Mouse (Mus musculus): ENCODE data around the gene Zfp365.

Gene Zfp365

DNA sequence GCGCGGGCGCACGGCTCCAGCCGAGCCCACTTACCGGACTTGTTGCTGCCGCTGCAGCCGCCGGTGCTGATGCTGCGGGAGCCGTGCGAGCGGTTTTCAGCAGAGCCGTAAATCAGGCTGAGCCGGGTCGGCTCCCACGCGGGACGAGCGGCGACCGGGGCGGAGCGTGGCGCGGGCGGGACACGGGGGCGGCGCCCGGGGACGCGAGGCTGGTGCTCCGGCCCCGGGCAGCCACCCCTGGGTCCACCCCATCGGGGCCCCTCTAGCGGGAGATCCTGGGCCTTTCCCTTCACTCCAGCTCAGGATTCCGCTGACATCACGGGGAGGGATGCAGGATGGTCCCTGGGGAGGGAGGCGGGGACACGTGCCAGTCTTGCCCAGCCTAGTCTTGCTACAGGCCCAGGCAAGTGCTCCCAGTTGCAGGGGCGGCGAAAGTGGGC is at the start of gene Zfp365:
TSS of gene Zfp365 (minus strand) at position 326 of the 440 bp plus-strand sequence.
- in situ Hi-C loops (cut with MboI, MseI) = no loop called here

DNA sequence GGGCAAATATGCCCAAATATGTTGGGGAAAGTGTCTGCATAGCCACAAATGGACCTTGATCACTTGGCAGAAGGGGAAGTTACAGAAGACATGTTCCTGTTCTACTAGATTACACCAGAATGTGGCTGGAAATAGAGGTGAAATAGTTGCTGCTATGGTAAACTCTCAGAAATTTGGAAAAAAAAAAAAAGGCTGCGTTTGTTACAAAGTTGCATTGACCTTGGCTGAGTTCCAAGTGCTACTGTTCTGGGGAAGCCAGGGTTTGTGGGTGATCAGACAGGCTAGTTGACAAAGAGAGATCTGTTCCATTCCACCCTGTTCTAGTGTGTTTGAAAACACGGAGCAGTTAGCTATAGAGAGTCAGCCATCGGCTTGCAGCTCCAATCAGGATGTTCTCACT is 47.5 kb upstream of the Zfp365 start:
- in situ Hi-C loops (cut with MboI, MseI) = no loop called here

DNA sequence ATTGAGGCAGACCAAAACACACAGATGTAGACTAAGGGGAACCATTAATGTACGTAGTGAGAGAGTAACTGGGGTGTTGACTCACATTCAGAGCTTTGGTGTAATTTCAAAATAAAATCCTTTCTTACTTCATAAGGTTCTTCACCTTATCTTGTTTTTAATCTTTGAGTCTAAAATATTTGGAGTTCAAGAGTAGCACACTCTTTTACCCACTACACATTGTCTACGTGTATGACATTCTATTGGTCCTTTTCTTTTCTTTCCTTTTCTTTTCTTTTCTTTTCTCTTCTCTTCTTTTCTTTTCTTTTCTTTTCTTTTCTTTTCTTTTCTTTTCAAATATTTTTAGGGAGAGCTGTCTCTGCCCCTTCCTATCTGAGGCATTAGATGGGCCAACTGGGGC is 43.5 kb upstream of the Zfp365 start:
- in situ Hi-C loops (cut with MboI, MseI) = no loop called here

DNA sequence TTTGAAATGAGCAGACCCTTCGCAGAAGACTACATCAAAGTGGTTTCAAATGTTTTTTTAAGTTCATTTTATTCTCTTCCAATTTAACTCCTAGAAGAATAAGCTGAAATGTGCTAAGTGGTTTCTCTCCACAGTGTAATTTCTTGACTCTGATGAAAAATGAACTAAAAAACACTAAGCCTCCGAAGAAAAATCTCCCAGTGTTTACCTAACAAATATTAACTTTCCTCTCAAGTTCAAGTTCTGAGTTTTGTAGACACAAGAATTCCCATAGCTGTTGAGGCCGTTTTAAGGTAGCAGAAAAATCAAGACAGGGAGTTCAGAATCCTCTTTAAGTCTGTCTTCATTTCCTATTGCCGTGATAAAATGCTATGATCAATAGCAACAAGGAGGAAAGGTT is 39.2 kb upstream of the Zfp365 start:
- in situ Hi-C loops (cut with MboI, MseI) = no loop called here

DNA sequence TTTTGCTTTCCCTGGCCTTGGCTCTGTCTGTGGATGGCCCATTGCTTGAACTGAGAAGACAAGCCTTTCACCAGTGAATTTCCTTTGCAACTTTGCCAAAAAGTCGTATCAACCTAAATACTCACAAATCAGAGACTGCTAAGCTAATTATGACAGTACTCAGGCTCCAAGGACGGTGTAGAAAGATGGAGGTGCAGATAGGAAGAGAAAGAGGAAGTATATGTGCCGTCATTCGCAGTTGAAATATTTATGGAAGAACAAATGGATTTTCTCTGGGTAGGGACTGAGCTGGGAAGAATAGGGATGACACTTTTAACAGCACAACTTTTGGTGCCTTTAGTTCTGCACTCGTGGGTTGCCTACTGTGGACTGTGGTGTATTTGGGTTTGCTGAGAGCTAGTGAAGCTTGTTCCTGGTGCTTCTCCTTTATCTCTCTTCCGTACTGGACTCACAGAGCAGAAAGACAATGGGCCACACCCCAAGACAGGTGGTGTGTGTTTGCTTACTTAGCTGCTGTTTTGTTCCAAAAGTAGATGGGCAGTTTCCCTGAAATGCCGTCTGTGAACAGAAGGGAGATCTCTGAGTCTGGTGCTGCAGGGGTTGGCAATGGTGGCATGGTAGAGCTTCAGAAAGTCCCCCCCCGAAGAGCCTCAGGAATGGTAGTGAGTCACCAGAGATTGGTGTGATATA is 37.7 kb upstream of the Zfp365 start:
- in situ Hi-C loops (cut with MboI, MseI) = no loop called here

DNA sequence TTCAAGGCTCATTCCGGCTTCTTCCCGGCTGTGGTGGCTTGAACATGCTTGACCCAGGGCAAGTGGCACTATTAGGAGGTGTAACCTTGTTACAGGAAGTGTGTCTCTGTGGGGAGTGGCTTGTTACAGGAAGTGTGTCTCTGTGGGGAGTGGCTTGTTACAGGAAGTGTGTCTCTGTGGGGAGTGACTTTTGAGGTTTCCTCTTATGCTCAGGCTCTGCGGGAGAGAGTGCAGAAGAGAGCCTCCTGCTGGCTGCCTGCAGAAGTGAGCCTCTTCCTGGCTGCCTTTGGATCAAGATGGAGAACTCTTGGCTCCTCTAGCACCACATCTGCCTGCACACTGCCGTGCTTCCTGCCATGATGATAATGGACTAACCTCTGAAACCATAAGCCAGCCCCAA is 31.1 kb upstream of the Zfp365 start:
- in situ Hi-C loops (cut with MboI, MseI) = no loop called here

DNA sequence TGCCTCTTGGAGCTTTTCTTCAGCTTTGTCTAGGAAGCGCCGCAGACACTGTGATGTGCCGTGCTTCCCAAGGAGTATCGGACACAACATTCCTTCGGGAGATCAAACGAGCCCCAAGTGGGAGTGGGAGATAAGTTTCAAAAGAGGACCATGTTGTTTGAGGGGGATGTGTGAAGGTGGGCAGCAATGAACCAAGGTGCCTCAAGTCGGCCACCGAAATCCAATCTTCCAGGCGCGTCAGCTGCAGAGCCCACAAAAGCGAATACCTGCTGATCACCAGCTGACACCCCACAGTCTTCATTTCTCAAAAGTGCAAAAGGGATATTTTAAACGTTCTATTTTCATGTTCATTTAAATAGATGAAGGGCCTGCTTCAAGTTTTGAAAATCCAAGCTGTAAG is 27.1 kb upstream of the Zfp365 start:
- in situ Hi-C loops (cut with MboI, MseI) = loop anchor here (10.0 kb wide), 1 partner anchor 1015 kb away; no protein-coding TSS in a partner anchor

DNA sequence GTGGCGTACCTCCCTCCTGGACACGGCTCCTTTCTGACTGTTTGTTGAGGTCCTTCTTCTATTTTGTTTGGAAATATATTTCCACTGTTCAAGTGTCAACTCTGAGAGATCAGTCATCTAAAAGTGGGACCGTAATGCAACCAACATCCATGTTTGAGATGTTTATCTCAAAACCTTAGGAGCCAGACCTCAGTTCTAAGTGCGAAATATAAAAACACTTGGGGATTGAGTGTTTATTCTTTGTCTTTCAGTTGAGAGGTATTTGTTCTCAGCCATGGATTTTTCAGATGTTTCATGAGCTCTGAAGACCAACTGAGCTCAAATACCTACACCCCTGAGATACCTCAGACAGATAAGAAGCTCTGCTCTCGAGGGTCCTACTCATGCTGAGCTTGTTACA is 25.3 kb upstream of the Zfp365 start:
- in situ Hi-C loops (cut with MboI, MseI) = loop anchor here (10.0 kb wide), 1 partner anchor 1017 kb away; no protein-coding TSS in a partner anchor

DNA sequence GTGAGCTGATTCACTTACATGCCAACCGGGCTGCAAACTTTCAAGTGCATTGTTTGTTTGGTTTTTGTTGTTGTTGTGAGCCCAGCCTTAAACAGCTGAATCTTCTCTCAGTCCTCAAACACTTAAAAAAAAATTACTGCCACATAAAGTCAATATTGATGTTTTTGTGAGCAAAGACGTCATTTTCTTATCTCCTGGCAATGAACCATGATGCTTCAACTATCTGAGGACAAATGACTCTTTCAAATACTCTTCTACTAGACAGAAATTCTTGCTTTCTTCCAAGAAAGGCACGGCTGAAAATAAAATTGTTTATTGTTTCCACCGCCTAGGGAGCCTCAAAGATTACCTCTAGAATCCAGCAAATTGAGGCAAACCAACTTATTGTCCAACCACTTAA is 24.5 kb upstream of the Zfp365 start:
- in situ Hi-C loops (cut with MboI, MseI) = loop anchor here (10.0 kb wide), 1 partner anchor 1018 kb away; no protein-coding TSS in a partner anchor

DNA sequence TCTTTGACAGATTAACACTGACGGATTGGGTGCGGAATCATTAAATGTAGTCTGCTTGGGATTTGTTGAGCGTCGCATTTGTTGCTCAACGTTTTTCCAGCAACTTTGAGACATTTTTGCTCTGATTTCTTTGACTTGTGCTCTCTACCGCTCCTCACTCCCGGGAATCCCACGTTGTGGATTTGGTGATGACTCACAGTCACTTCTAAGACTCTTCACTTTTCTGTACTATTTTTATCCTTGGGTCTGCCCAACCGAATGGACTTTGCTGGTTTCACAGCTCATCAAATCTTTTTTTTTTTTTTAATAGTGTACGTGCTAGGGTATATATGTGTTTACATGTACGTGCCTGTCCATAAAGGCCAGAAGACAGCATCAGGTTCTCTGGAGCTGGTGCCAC is 20.3 kb upstream of the Zfp365 start:
- in situ Hi-C loops (cut with MboI, MseI) = loop anchor here (10.0 kb wide), 1 partner anchor 1022 kb away; no protein-coding TSS in a partner anchor

DNA sequence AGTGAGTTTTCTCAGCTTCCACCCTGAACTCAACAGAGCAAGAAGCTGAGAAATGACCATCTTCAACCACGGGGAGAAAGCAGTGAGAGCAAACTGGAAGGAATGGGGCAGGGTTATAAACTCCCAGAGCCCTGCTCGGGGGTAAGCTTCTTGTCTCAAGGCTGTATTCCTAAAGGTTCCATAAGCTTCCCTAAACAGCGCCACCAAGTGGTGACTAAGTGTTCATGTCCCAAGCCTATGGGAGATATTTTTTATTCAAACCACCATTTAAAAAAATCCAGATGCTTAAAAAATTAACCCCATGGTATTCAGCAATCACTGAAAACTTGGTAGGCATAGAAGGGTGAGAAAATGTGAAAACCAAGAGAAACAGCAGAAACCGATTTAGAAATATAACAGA is 18.9 kb upstream of the Zfp365 start:
- in situ Hi-C loops (cut with MboI, MseI) = loop anchor here (10.0 kb wide), 1 partner anchor 1023 kb away; no protein-coding TSS in a partner anchor

DNA sequence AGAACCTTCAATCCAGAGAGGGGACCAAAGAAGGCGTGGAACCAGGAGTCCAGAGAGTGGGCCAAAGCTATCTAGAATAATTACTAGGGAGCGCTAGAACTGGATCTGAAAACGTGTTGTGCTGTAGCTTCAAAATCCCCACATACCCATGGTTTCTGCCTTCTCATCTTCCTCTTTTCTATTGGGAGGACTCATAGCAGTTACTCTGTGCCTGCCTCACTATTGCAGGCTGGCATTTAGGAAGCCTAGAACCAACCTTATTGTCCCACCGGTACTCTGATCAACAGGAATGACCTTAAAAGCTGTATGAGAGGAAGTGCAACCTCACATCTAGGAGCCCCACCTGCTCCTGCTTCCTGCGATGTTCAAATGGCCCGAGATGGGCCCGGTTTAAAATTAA is 16.1 kb upstream of the Zfp365 start:
- in situ Hi-C loops (cut with MboI, MseI) = no loop called here

DNA sequence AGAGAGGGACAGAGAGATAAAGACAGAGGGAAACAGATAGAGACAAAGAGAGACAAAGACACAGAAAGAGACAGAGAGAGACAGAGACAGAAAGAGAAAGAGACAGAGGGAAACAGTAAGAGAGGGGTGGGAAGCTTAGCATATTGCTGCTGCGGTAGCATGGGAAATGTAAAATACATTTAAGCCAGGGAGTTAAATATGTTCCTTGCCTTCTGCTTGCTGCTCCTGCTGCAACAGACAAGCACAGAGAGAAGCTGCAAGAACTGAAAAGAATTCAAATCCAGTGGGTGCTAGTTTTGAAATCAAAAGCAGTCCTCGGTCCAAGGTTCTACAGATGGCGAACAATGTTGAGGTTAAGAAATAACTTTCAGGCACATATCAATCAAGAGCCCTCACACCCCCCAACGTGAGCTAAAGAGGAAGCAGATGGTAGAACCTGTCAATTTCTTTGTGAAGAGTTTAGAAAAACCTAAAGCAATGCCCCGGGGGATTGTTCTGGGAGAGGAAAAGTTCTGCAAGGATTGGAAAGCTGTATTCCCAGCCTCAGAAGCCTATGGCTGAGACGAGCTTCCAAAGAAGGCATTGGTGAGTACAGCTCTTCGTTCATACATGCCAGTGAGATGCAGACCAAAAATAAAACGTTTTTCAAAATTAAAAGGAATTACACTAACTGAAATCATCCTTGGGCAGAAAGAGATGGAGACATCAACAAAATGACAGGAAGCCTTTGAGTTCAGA is 15.4 kb upstream of the Zfp365 start:
- in situ Hi-C loops (cut with MboI, MseI) = no loop called here

DNA sequence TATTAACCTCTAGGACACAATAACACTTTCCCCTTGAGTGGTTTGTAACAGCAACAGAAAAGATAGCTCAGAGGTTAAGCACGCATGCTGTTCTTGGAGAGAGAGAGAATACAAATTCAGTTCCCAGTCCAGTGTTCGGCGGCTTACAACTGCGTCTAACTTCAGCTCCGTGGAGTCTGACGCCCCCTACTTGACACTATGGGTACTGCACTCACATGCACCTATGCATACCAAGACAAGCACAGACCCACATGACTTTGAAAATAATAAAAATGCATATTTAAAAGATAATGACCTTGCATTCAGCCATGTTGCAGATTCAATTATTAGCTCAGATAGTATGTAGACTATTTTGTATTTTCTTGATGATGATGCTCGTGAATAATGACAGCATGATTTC is 11.6 kb upstream of the Zfp365 start:
- in situ Hi-C loops (cut with MboI, MseI) = no loop called here

DNA sequence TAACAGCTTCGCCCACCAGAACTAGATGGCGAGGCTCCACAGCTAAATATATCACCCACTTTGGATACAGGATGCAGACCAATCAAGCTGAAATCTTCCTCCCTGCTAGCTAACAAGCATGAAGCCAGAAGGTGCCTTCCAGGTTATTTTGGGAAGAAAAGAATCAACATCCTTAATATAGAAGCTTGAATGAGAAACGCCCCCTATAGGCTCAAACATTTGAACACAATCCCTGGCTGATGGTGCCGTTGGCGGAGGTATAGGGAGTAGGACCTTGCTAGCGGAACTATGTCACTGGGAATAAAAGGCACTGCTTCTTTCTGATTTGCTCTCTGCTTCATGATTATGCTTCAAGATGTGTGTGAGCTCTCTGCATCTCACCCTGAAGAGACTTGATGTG is 9.3 kb upstream of the Zfp365 start:
- in situ Hi-C loops (cut with MboI, MseI) = no loop called here

DNA sequence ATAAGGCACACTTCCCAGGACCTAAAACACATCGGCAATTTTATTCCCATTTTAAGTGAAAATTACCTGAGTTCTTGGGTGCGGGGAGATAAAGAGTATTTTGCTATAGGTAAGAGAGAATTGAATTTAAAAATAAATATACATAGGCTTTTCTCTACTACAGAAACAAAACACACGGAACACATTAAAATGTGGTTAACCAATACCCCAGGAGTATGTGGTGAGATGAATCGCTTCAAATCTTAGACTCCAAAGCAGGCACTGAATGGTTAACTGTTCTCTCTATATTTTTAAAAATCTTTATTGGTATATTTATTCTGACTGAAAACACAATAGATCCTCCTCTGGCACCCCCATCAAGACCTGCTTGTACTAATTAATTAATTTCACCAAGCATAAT is 7.2 kb upstream of the Zfp365 start:
- in situ Hi-C loops (cut with MboI, MseI) = loop anchor here (5.0 kb wide), 1 partner anchor 83 kb away; no protein-coding TSS in a partner anchor

DNA sequence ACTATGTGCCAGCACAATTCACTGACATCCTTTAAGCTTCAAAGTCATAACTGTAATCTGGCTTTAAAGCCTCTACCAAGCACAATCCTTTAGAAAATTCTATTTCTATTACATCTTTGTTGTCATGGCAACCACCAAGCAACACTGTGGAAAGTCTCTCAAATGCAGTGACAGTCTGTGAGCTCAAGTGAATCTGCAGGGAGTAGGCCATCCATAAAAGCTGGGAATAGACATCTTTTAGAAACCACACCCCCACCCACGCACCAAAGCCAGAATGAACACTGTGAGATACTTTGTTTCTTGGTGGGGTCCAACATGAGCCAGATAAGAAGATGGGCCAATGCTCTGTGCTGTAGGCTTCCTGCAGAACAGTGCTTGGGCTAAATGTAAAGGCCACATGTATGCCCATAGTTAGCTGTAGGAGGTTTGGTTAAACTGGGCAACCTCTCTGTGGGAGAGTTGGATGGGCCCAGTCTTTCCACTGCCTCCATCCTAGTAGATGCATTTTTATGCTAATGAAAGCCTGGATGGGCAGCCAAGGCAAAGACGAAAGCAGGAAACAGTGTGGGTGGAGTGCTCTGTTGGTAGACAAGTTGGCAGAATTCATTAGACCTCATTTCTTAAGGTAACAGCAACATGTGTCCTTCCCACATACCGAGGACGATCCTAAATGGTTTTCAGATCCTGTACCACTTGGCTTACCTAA is 5.9 kb upstream of the Zfp365 start:
- in situ Hi-C loops (cut with MboI, MseI) = loop anchor here (5.0 kb wide), 1 partner anchor 84 kb away; no protein-coding TSS in a partner anchor

DNA sequence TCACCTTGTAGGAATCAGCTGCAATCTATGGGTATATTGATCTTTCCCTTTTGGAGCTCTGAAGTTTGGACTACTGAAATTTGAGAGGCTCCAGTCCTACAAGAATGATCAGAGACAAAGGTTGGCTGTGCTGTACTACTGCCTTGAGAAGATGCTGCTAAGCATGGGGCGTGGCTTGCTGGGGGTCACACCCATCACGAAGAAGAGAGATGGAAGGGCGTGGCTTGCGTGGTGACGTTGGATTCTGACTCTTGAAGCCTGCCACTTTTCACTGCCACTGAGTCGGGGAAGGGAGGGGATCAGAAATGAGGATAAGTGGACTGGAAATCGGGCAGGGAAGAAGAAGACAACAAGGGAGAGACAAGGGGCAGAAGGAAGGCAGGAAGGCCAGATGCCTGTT is 4.9 kb upstream of the Zfp365 start:
- in situ Hi-C loops (cut with MboI, MseI) = loop anchor here (5.0 kb wide), 1 partner anchor 85 kb away; no protein-coding TSS in a partner anchor

DNA sequence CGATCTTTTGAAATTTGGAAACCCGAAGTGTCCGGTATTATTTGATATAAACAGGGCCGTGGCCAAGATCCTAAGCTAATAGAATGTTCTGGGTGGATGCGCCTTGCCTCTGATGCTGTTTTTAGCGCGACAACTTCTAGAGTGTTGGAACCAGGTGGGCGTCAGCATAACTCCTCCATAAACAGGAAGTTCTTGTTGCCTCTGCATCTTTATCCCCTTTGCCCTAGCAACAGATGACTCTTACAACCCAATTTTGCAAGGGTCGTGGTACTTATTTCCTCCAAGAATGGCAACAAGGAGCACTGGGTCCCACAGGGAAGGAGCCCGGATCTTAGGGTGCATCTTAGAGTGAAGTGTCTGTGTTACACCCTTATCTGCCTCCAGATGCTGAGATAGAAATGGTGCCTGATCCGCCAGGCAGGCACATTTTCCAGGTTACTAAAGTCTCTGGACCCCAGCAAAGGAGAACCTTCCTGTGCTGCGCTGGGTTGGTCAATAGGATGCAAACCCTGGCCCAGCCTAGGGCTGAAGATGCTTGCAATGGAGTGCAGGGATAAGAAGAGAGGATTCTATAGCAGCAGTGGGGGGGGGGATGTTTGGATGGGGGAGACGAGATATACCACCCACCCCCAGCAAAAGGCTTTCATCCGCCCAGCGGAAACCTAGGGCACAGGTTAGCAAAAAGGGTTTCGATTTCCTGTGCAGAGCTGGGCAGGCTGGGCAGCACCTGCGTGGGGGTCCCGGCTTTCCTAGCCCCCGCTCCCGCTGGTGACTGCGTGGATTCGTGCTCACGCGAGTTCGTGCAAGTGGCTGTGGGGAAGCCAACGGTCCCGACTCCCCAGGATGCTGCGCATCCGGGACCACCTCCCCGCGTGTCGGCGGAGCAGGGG is 770 bp downstream of the Zfp365 start:
- in situ Hi-C loops (cut with MboI, MseI) = no loop called here

DNA sequence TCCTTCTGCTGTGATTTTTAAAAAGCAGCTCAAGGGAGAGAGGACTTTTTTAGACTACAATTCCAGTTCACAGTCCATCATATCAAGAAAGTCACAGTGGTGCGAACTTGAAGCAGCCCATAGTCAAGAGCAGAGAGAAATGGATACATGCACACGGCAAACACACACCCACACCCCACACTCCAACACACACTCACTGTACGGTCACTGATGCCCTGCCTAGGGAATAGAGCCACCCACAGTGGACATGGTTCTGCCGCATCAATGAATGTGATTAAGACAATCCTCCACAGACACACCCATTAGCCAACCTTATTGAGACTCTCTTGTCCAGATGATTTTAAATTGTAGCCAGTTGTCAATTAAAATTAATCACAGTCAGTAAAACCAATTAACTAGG is 4.5 kb downstream of the Zfp365 start:
- in situ Hi-C loops (cut with MboI, MseI) = no loop called here

DNA sequence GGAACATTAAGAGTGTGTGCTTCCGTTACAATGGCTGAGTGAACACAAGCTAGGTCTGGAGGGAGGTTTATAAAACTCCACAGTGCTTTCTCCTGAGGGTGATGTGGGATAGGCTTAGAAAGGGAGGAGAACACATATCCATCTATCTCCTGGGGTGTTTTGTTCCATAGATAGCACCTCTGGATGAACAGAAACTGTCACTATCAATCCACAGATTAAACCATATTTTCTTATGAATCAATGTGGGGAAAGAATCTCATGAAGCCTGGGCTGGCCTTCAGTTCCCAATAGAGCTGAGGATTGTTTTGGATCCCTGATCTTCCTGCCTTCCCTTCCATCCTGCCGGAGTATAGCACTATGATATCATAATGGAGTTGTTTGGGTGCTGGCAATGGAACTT is 5.5 kb downstream of the Zfp365 start:
- in situ Hi-C loops (cut with MboI, MseI) = no loop called here

Measured in T-helper 2 cell (primary cell).